Mouse (Mus musculus): ENCODE data around the gene Nfe2l3.
"Not testable (repeated sequence)": the region's sequence is repeated elsewhere in the genome, so short reads cannot be mapped to it uniquely, and the experiment has no call there.

Gene Nfe2l3

GRCm38 (mm10) chr6:51432535-51433397, at the start of gene Nfe2l3:
Gene Nfe2l3, plus strand, starts transcription at chr6:51432670.
- DNase-seq, result peak; percentile 92

GRCm38 (mm10) chr6:51383769-51384755, 48.4 kb upstream of the Nfe2l3 start:
- DNase-seq, result peak; percentile 94

- DNase-seq, result no peak
Measured at GRCm38 (mm10) chr6:51390505-51390904, 42.0 kb upstream of the Nfe2l3 start.

- DNase-seq, result no peak
Measured at GRCm38 (mm10) chr6:51391816-51392490, 40.5 kb upstream of the Nfe2l3 start.

GRCm38 (mm10) chr6:51393341-51394128, 38.9 kb upstream of the Nfe2l3 start:
- no peak for DNase-seq

- not testable (repeated sequence) for DNase-seq
Measured at GRCm38 (mm10) chr6:51394367-51394766, 38.1 kb upstream of the Nfe2l3 start.

GRCm38 (mm10) chr6:51394963-51395362, 37.5 kb upstream of the Nfe2l3 start:
- DNase-seq, result not testable (repeated sequence)

GRCm38 (mm10) chr6:51395486-51395885, 37.0 kb upstream of the Nfe2l3 start:
- DNase-seq, result no peak

- peak; percentile 94 for DNase-seq
Measured at GRCm38 (mm10) chr6:51399113-51399518, 33.4 kb upstream of the Nfe2l3 start.

- no peak for DNase-seq
Measured at GRCm38 (mm10) chr6:51401294-51401693, 31.2 kb upstream of the Nfe2l3 start.

GRCm38 (mm10) chr6:51403598-51403997, 28.9 kb upstream of the Nfe2l3 start:
- DNase-seq, result no peak

GRCm38 (mm10) chr6:51404502-51404901, 28.0 kb upstream of the Nfe2l3 start:
- DNase-seq, result no peak

GRCm38 (mm10) chr6:51416433-51416832, 16.0 kb upstream of the Nfe2l3 start:
- no peak for DNase-seq

GRCm38 (mm10) chr6:51417306-51417936, 15.0 kb upstream of the Nfe2l3 start:
- DNase-seq, result no peak

GRCm38 (mm10) chr6:51423466-51424122, 8.9 kb upstream of the Nfe2l3 start:
- DNase-seq, result no peak

GRCm38 (mm10) chr6:51424537-51424936, 7.9 kb upstream of the Nfe2l3 start:
- DNase-seq, result no peak

GRCm38 (mm10) chr6:51434270-51434669, 1.8 kb downstream of the Nfe2l3 start:
- DNase-seq, result no peak

- no peak for DNase-seq
Measured at GRCm38 (mm10) chr6:51437665-51438064, 5.2 kb downstream of the Nfe2l3 start.

GRCm38 (mm10) chr6:51438826-51439330, 6.4 kb downstream of the Nfe2l3 start:
- peak; percentile 71 for DNase-seq

- peak; percentile 84 for DNase-seq
Measured at GRCm38 (mm10) chr6:51442191-51442835, 9.8 kb downstream of the Nfe2l3 start.
